Mouse (Mus musculus) frontal cortex, postnatal 14 days (tissue): ENCODE measurements around the gene Tnn.
A peak's percentile ranks its signal among the peaks of the same experiment; 100 is the strongest.

Experiments used
- DNase-seq, 2 experiments: peaks; one replicate each; pipeline ENCODE4 v3.0.0; 2022; ENCODE audit warnings: low spot score in 2 of 2

Tnn gene

DNA sequence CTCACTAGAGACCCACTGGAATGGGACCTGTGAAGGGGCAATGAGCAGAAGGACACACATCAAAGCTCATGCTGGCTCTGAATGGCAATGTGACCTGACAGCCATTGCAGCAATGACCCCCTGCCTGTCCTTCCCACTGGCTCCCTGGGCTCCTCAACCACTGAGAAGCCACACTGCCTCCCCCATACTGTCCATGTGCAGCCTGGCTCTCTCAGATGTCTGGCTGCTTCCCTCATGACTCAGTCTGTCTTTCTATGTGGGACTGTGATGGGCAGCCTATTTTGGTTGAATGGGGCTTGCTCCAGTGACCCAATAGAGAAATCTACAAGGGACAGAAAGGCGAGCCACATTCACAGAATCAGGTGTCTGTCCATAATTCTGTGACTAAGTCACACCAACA lies 70.7 kb downstream of the Tnn start:
- DNase-seq: no peak

DNA sequence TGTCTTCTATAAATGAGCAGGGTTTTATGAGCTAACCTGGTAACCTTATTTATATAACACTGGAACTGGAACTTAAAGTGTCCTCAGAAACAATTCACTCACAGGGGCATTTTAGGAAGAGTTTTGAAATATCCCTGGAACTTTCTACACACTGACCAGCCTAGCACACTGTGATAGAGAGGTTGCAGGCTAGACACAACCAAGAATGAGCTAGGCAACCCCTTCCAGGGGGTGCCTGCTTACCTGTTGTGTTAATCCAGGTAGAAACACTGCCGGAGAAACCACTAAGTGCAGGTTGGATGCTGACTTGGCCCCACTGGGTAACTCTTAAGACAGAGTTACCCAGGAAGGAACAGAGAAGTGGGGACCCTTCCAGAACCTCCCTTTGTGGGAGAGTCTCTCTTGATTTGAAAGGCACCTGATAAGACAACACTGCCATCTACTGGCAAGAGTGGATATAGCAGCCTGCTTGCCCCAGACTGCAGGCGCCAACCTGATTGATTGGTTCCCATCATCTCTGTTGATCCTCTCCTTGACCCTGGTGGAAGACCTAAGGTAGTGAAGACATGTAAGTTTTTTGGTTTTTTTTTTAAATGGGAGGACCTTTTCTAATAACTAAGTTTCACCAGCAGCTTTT lies 72.5 kb downstream of the Tnn start:
- DNase-seq: peak; percentile 27 to 86

DNA sequence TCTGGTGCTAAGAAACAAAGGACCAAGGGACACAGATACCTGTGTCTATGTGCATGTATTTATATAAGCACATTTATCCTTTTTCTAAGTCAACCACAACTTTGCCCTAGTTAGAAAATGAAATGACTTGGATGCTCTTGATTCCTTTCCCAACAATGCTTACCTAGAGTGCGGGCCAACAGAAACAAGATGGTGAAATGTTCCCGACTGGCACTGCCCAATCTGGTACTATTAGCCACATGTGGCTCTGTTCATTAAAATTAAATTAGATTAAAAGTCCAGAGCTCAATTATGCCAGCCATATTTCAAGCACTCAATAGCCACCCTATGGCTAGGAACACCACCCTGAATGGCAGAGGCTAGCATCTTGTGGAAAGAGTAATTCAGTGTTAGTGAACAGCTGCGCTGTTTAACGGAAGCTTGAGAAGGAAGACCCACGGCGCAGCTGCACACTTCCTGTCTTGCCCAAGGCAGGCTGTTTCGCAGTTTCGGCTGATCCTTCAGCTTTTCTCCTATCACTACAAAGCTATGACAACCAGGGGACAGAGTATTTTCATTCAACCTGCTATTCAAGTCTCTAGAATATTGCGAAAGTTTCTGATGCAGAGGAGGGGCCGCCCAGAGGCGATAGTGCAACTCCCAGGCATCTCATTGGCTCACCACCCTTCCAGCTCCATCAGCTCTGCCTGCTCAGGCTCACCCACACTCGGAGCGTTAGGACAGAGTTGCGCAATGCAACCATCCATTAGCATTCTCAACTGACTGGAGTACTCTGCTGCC lies 74.3 kb downstream of the Tnn start:
- DNase-seq: no peak

DNA sequence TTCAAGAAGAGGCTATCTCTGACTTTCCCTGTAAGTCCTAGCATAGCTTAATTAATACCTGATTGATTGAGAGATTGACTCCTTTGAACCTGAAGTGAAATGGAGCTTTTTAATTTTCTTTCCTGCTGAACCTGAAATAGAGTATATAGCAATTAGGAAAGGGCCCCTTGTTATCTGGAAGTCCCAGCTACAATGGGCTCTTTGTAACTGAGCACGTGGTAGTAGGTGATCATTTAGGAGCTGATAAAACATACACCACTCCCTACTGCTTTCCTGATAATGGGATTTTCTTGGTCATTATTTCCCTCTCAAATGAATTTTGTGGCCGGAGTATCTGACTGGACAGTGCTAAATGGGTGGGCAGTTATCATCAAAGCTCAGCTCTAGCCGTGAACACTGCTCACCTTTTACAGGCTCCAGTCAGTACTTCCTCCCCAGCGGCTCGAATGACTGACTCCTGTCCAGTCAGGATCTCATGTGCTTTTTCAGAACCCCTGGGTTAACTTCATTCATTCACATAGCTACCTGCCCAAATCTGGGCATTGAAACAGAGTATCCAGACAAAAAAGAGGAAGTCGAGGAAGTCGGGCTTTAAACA lies 88.7 kb downstream of the Tnn start:
- no peak for DNase-seq

DNA sequence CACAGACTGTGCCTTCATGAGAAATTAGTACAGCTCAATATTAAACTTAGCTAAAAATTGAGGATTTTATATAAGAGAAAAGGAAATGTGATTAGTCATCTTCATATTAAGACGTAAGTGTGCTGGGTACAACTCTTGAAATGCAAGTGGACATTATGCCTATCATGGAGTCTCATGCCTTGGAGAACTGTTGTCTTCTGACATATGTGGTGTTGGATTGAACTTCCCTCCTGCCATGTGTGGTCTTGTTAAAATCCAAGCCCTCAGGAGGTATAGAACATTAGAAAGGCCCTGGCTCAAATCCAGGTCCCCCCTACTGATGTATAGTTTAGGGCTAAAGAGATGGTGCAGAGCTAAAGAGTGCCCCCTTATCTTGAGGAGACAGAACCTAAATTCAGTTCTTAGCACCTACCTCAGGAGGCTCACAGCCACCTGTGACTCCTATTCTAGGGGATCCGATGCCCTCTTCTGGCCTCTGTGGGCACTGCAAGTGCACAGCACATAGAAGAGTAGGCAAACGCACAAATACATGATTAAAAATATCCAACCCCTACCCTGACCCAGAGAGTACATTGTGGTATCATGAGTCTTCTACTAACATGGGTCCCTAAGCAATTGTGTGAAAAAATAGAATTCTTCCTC lies 91.5 kb downstream of the Tnn start:
- DNase-seq: no peak

DNA sequence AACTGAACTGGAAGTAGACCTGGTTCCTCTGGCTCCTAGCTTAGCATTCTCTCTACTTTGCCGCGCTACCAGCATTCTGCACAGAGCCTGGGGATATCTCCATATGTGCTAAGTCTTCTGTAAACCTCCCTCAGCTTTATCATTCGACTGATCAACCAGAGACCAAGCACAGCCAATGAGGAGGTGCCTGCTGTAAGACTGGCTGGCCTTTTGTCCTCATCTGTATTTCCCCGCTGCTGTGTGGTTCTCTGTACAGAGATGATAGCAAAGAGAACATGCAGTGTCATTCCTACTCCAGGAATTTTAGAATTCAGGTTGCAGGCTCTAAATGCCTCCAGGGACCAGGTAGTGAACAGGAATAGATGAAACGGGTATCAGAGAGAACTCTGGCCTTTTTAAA lies 92.1 kb downstream of the Tnn start:
- DNase-seq: no peak

DNA sequence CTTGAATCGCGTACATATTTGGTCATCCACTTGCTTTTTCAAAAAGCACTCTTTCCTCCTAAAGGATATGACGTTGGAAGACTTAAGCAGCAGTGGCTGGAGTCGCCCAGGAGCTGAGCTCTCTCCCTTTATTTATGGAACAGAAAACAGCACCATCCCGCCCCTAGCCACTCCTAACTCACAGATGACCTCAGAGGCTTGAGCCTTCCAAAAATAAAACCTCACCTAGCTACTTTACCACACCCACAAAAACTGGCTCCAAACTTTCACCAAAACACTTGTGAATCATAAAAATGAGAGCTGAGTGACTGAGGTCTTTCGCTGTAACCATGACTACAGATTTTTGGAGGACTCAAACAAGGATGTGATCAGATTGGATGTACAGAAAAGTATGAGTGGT lies 92.8 kb downstream of the Tnn start:
- DNase-seq: no peak

DNA sequence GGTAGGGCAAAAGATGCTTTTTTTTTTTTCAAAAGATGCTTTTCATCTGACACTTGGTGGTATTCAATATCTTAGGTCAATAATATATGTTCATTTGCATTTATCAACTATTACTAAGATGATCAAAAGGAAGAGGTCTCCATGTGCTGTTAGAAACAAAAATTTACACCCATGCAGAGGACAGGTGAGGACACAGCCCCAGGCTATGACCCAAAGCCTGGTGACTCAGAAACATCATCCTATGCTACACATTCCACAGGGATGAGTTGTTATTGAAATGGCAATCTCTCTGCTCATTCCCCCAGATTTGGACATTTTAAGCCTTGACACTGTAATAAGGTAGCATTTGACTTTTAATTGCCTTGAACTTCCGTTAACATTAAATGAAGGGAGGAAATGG lies 93.5 kb downstream of the Tnn start:
- DNase-seq: no peak

DNA sequence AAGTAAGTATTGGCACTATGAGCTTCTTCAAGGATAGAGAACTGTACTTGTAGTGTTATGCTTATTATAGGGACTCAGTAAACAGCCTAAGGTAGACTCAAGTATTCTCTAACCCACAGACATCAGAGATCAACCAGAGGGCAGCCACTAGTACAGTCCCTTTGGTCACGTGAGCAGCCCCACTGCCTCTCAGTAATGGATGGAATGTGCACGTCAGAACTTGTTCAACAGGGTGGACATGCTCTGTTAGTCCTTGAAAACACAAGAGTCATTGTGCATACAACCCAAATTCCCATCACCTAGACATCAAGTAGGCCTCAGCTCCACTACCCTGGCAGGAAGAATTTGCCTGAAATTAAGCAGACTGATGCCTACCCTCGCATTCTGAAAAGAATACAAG lies 95.7 kb downstream of the Tnn start:
- no peak for DNase-seq

DNA sequence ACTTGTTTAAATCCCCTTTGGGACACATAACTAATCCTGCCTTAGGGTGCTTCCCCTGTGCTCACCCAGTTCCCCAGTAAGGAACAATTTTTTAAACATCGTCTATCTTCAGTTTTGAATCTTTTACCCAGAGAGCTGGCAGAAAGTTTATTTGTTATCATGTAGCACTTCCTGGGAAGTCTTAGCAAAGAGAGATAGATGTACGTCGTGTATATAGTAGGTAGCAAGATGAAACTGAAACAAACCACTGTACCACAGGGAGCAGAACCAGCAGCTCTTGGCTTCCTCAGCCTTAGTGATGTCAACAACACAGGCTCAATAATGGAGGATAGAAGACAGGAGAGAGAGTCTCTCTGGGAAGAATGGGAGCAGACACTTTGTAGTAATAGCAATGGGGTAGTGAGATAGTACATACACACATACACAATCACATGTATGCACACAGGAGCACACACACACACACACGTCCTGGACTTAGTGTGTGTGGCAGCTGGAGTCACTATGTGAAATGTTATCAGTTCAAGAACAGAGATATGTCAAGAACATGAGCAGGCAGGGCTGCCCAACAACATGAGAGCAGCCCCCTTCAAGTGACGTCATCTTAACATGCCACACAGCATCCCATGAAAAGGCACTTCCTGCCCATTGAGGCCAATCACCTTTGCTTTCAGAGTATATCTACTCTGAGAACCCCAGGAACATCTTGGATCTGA lies 98.9 kb downstream of the Tnn start:
- no peak for DNase-seq

DNA sequence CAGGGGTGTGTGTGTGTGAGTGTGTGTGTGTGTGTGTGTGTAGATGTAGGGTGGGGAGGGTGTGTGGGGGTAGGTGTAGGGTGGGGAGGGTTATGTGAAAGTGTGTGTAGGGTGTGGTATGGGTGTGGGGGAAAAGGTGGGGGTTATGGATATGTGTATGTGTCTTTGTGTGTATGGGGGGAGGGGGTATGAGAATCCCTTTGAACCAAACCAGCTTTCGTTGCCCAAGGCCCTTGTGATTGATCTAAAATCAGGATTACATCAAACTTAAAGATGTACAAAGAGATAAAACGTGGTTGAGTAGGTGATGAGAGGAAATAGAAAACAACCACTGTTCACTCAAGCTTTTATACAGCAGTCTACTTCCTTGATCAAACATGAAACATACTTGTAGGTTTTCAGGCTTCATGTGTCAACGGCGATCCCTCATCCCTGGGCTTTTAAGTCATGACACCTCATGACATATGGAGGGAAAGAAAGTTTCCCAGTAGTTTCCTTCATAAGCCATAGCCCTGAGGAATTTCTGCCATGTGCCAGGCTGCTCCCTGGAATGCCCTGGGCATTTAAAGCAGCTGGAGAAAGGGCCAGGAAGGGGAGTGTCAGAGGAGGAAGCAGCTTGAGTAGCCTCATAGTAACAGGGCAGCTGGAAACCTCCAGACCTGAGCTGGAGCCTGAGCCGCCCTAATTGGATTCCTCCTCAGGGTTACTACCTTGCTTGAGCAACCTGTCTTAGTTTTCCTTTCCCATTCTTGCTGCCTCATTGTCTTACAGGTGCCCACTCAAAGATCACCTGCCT lies 99.7 kb downstream of the Tnn start:
- no peak for DNase-seq

DNA sequence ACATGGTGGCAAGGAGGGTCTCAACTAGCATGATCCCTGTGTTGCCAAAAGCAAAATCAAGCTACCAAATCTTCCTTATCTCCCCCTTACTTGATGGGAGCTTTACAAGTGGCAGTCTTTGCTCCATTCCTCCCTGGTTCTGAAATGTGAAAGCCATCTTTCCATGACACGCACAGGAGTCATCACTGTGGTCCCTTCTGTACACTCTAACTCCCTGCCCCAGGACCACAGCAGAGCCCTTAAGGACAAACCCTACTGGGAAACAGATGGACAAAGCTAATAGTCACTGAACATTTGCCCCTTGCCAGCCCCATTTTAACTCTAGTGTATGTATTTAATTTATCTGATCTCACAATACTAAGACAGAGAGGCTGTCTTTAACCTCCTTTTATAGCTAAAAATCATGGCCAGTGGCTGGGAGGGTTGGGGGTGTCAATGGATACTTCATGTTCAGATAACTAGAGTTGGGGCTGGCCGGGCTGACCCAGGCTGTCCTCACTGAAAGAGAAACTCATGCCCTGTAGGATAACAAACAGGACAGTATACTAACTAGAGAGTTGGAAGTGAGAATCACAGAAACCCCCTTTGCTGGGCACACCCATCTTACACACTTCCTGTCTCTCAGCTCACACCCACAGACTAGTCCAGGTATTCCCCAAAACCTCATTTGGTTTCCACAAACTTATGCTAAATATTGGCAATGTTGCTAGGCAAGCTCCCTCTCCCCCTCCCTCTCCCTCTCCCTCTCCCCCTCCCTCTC lies 100.6 kb downstream of the Tnn start:
- no peak for DNase-seq

DNA sequence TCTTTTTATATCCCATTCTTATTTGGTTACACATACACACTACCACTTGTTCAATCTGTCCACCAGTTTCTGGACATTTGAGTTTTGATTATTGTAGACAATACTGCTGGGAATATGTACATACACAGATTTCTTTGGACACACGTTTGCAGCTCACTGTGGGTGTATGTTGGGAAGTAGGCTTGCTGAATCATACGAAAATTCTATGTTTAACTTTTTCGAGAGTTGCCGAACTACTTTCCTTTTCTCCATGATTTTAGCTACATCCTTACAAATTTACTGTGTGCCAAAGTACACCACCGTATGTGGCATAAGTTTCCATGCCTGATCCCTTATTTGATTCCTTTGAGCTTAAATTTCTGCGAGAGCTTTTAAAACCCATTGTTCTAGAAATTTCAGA lies 102.5 kb downstream of the Tnn start:
- no peak for DNase-seq

DNA sequence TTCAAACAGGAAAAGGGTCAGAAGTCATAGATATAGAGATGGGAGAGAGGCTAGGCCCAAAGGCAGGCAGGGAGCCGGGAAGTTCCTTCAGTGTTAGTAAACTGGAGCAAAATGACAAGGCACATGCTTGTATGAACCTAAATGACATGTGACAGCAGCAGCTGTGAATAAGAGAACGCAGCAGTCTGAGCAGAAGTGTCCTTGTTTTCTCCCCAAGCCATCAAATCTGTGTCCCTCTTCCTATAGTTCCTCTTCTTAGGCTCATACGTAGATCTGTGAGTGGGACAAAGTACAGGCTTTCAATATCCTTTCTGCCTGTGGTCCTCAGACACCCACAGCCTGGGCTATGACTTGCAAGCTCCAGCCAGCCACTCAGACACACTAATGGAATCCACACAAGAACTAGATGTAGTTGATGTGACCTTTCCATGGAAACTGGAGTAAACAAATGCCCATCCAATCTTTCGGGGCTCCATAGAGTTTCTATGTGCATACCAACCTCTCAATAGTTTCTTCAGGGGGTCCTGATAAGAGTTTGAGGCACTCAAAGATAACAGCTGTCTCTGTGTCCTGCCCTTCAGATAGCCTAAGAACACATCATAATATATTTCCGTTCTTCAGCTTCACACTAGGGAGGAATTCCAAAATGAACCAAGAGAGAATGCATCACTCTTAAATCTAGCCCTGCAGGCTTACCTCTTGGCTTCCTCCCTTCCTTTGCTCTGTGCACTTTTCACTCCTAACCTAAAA lies 104.1 kb downstream of the Tnn start:
- DNase-seq: no peak

DNA sequence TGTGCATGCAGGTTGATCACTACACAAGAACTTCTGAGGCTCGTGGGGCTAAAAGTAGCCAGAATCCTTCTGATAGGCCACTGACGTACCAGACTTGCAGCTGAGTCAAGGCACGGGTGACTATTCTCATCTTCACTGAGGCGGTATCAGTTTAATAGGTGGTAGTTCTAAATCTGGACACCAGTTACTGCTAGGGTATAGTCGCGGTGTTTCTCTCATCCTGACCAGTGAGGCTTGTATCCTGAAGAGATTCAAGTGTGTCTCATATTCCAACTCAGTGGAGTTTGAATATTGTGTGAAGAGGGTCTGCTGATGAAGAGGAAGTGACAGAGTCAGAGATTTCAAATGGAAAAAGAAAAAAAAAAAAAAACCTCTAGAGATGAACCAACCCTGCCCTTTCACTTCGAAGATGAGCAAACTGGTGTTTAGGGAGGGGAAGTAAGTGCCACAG lies 105.9 kb downstream of the Tnn start:
- DNase-seq: no peak

DNA sequence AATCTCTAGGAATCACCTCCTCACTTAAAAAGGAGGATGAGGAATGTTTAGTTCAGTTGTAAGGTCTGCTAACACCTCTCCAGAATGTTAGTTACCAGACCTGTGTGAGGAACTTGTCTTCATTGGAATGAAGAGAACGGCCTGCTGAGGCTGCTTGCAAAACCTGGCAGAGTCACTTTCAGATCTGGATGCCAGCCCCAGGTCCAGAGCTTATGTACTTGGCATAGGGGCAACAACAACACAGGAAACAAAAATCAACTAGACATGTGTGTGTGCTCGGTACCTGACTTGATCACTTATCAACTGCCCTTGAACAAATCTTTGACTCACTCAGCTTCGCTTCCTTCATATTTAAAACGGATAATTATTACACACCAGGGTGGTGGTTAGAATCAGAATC lies 106.6 kb downstream of the Tnn start:
- DNase-seq: no peak

DNA sequence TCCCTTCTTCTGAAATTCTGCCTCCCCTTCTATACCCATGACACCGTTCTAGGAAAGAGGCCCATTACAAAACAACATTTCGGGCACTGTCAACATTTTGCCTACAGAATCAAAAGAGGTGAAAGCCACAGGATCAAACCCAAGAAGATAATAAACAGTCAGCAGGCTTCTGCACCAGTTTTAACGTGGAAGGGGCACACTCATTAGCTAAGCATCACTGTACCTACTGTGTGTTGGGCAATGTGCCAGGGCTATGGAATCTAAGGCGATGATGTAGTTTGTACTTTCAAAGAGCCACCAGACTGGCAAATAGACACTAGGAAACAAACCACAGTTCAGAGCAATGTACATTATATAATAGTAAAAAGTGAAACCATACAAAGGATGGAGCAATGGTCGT lies 107.4 kb downstream of the Tnn start:
- no peak for DNase-seq

DNA sequence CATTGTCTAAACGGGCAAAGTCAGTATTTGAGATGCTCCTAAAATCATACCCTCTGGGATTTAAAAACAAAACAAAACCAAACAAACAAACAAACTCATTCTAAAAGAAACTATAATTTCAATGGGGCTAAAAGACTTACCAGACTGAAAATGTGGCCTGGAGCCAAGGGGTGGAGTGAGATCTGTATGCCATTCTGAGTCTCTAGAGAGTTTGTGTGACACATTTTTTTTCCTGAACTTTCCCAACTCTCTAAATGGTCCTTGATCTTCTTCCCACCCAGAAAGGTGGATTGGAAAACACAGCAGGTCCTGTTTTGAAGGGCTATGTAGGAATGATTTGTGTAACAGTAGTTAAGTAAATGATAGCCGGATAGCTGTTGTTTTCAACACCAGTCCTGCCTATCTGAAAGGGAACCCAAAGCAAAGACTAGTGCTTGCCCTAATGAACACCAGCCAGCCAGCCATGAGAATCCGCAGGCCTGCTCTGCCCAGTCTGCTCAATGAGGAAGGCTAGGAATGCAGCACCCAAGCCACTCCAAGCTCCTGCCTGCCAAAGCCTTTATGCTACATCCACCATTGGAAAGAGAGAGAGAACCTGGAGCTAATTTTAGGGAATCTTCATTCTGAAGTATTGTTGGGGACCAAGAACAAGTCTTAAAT lies 108.2 kb downstream of the Tnn start:
- DNase-seq: no peak
